Mouse (Mus musculus) forebrain, embryonic 16.5 days (tissue): ENCODE measurements around the gene Tpmt. TPM values are rescaled to one million over a fixed set of nuclear protein-coding genes. Genes with fewer than 3 reads are reported as not detected.
A peak's percentile ranks its signal among the peaks of the same experiment; 100 is the strongest.

Source experiments
- ATAC-seq: fragments of 200-750 bp; cut with Nextera tagmentation; 2 replicates; pipeline ENCODE4 v1.8.0; 2017; ENCODE audit warnings: mild to moderate bottlenecking, moderate library complexity
- H3K27ac ChIP-seq: fragments of 300-500 bp; sonication (generic); 2 replicates; pipeline ENCODE4 v1.5.1; 2014; ENCODE audit warnings: low read length, control low read depth
- H3K27me3 ChIP-seq: fragments of 300-500 bp; sonication (generic); replicated peaks from 2 replicates; pipeline ENCODE4 v1.6.1; 2014; ENCODE audit warnings: low read length; ENCODE audit not compliant: control insufficient read depth, insufficient read depth
- H3K36me3 ChIP-seq: fragments of 300-500 bp; sonication (generic); 2 replicates; pipeline ENCODE4 v1.6.1; 2014; ENCODE audit not compliant: control insufficient read depth, insufficient read depth
- H3K4me1 ChIP-seq: fragments of 300-500 bp; sonication (generic); replicated peaks from 2 replicates; pipeline ENCODE4 v1.6.1; 2014; ENCODE audit warnings: low read length; ENCODE audit not compliant: control insufficient read depth, insufficient read depth
- H3K4me2 ChIP-seq: fragments of 300-500 bp; sonication (generic); 2 replicates; pipeline ENCODE4 v1.6.1; 2014; ENCODE audit warnings: mild to moderate bottlenecking, low read length, control low read depth
- H3K4me3 ChIP-seq: fragments of 300-500 bp; sonication (generic); replicated peaks from 2 replicates; pipeline ENCODE4 v1.5.1; 2014; ENCODE audit warnings: mild to moderate bottlenecking, low read length, control low read depth
- H3K9ac ChIP-seq: fragments of 300-500 bp; sonication (generic); replicated peaks from 2 replicates; pipeline ENCODE4 v1.6.1; 2014; ENCODE audit warnings: low read depth, low read length, control low read depth
- H3K9me3 ChIP-seq: fragments of 300-500 bp; sonication (generic); 2 replicates; pipeline ENCODE4 v1.6.1; 2016; ENCODE audit warnings: low read length; ENCODE audit not compliant: control insufficient read depth
- WGBS: fragments of 180-500 bp; shearing (Covaris S2); extraction: QIAGEN DNeasy Blood & Tissue Kit; methylation state at CpG from one replicate; pipeline ENCODE4 v1.1.7; 2014; 5-methylcytosine and 5-hydroxymethylcytosine counted together
- polyA plus RNA-seq: library from polyadenylated mRNA; unstranded; fragments of >200 nt; fragmentation: Nextera tagmentation; extraction: Ambion mirVana; gene quantifications from 2 replicates; pipeline ENCODE4 v1.2.1, GENCODE M21; 2015

Gene Tpmt
- 18.9 and 24.2 TPM in 2 replicates for polyA plus RNA-seq

DNA sequence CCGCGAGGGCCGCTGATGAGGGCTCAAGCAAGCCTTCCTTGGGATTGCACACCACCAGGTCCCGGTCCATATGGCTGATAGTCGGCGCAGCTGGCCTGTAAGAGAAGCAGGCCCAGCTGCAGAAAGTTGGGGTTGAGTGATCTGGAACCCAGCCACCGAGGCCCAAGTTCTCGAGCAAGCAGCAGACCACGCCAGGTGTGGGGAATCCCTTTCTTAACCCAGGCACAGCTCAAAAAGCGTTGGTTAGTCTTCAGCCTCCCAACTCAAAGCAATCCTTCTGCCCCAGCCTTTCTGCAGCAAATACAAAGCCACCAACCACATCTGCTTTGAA lies at the start of gene Tpmt:
Tpmt (minus strand) TSS at position 121 of the 331 bp plus-strand sequence.
- 17% methylated on average over 10 of the region's 10 CpGs for WGBS
- ATAC-seq: no peak
- H3K9me3 ChIP-seq: no peaks in the 10 kb centered on the region

GRCm38 (mm10) chr13:47093791-47094190 lies 49.3 kb upstream of the Tpmt start:
- H3K27me3 ChIP-seq: no peaks in the 10 kb centered on the region
- no peak overlapping the region for H3K9ac ChIP-seq
- no peak overlapping the region for H3K4me2 ChIP-seq
- no peak overlapping the region for H3K4me3 ChIP-seq
- WGBS: 95% methylated on average over 2 of the region's 2 CpGs
- ATAC-seq: no peak
- no peaks in the 10 kb centered on the region for H3K4me1 ChIP-seq
- no peak overlapping the region for H3K27ac ChIP-seq
- H3K9me3 ChIP-seq: no peaks in the 10 kb centered on the region
- H3K36me3 ChIP-seq: peaks cover 10% of the 10 kb centered on the region

More for the DNA sequence above, at the start of gene Tpmt:
- H3K27me3 ChIP-seq: no peaks in the 10 kb centered on the region
- peak within 1 kb of the TSS; percentile 96 for H3K4me2 ChIP-seq
- H3K27ac ChIP-seq: peak within 1 kb of the TSS; percentile 78
- peak within 1 kb of the TSS; percentile 95 for H3K4me3 ChIP-seq
- H3K9ac ChIP-seq: peak within 1 kb of the TSS; percentile 90
- peaks cover 8% of the 10 kb centered on the region; the same call in 1 of the 2 replicates for H3K36me3 ChIP-seq
- peaks cover 15% of the 10 kb centered on the region for H3K4me1 ChIP-seq

- H3K36me3 ChIP-seq: peaks cover 17% of the 10 kb centered on the region
- H3K4me3 ChIP-seq: no peak overlapping the region
- no peak overlapping the region for H3K27ac ChIP-seq
- no peaks in the 10 kb centered on the region for H3K4me1 ChIP-seq
- 86% methylated on average over 2 of the region's 2 CpGs for WGBS
- no peak overlapping the region for H3K4me2 ChIP-seq
- no peak overlapping the region for H3K9ac ChIP-seq
- H3K27me3 ChIP-seq: no peaks in the 10 kb centered on the region
- H3K9me3 ChIP-seq: no peaks in the 10 kb centered on the region
- ATAC-seq: no peak
These were observed 44.7 kb upstream of the Tpmt start for GRCm38 (mm10) chr13:47089271-47089670.

- Histone ChIP-seq H3K4me1 (no peaks in the 10 kb centered on the region), H3K36me3 (peaks cover 14% of the 10 kb centered on the region), H3K27ac (no peak overlapping the region), H3K4me2 (no peak overlapping the region), H3K27me3 (no peaks in the 10 kb centered on the region), H3K4me3 (no peak overlapping the region), H3K9ac (no peak overlapping the region), H3K9me3 (no peaks in the 10 kb centered on the region)
- ATAC-seq: no peak
- WGBS: 95% methylated on average over 1 of the region's 1 CpGs
These were observed 43.9 kb upstream of the Tpmt start for GRCm38 (mm10) chr13:47088433-47088832.

GRCm38 (mm10) chr13:47080905-47081505 lies 36.5 kb upstream of the Tpmt start:
- Histone ChIP-seq H3K36me3 (peaks cover 39% of the 10 kb centered on the region), H3K9ac (no peak overlapping the region), H3K9me3 (no peaks in the 10 kb centered on the region), H3K4me2 (no peak overlapping the region), H3K27ac (no peak overlapping the region), H3K27me3 (no peaks in the 10 kb centered on the region), H3K4me1 (no peaks in the 10 kb centered on the region), H3K4me3 (no peak overlapping the region)
- WGBS: 83% methylated on average over 4 of the region's 4 CpGs
- ATAC-seq: no peak

GRCm38 (mm10) chr13:47078799-47079198 lies 34.3 kb upstream of the Tpmt start:
- no peak overlapping the region for H3K27ac ChIP-seq
- WGBS: 73% methylated on average over 5 of the region's 5 CpGs
- H3K9me3 ChIP-seq: no peaks in the 10 kb centered on the region
- no peak overlapping the region for H3K4me2 ChIP-seq
- H3K4me1 ChIP-seq: no peaks in the 10 kb centered on the region
- H3K27me3 ChIP-seq: no peaks in the 10 kb centered on the region
- no peak overlapping the region for H3K4me3 ChIP-seq
- ATAC-seq: no peak
- H3K9ac ChIP-seq: no peak overlapping the region
- peaks cover 39% of the 10 kb centered on the region for H3K36me3 ChIP-seq

- no peak overlapping the region for H3K4me3 ChIP-seq
- no peaks in the 10 kb centered on the region for H3K9me3 ChIP-seq
- H3K27me3 ChIP-seq: no peaks in the 10 kb centered on the region
- H3K27ac ChIP-seq: no peak overlapping the region
- H3K36me3 ChIP-seq: peaks cover 38% of the 10 kb centered on the region
- no peak overlapping the region for H3K9ac ChIP-seq
- no peaks in the 10 kb centered on the region for H3K4me1 ChIP-seq
- H3K4me2 ChIP-seq: no peak overlapping the region
- no peak for ATAC-seq
These were observed 32.8 kb upstream of the Tpmt start for GRCm38 (mm10) chr13:47077367-47077766.

GRCm38 (mm10) chr13:47076156-47076555 lies 31.6 kb upstream of the Tpmt start:
- Histone ChIP-seq H3K9me3 (no peaks in the 10 kb centered on the region), H3K36me3 (peaks cover 31% of the 10 kb centered on the region), H3K4me1 (no peaks in the 10 kb centered on the region), H3K4me2 (no peak overlapping the region), H3K27me3 (no peaks in the 10 kb centered on the region), H3K9ac (no peak overlapping the region), H3K27ac (no peak overlapping the region), H3K4me3 (no peak overlapping the region)
- ATAC-seq: no peak
- 90% methylated on average over 5 of the region's 5 CpGs for WGBS

DNA sequence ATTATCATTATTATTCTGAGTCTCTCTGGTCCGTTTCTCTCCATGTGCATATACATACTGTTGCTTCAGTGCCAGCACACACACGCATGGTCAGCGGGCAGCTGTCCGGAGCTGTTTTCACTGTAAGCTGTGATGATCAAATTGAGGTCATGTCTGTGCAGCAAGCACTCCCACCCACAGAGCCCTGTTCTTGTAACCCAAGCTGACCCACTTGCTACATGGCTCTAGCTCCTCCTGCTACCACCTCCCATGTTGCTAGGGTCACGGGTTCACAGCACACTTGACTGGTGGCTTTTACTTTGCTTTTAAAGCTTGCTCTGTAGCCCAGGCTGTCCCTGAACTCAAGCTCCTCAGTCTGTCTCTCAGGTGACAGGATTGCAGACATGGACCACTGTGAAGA lies 27.9 kb upstream of the Tpmt start:
- ATAC-seq: no peak
- Histone ChIP-seq H3K27me3 (no peaks in the 10 kb centered on the region), H3K36me3 (peaks cover 14% of the 10 kb centered on the region), H3K27ac (no peak overlapping the region), H3K4me1 (no peaks in the 10 kb centered on the region), H3K9me3 (no peaks in the 10 kb centered on the region), H3K9ac (no peak overlapping the region), H3K4me3 (no peak overlapping the region), H3K4me2 (no peak overlapping the region)
- 89% methylated on average over 5 of the region's 5 CpGs for WGBS

- Histone ChIP-seq H3K36me3 (peaks cover 18% of the 10 kb centered on the region), H3K9me3 (no peaks in the 10 kb centered on the region), H3K4me1 (no peaks in the 10 kb centered on the region), H3K27me3 (no peaks in the 10 kb centered on the region), H3K27ac (no peak overlapping the region), H3K9ac (no peak overlapping the region), H3K4me2 (no peak overlapping the region), H3K4me3 (no peak overlapping the region)
- 94% methylated on average over 13 of the region's 13 CpGs for WGBS
- ATAC-seq: no peak
These were observed 27.3 kb upstream of the Tpmt start for GRCm38 (mm10) chr13:47071871-47072270.
